Mouse (Mus musculus): ENCODE results near the gene Aacs.

DNA sequence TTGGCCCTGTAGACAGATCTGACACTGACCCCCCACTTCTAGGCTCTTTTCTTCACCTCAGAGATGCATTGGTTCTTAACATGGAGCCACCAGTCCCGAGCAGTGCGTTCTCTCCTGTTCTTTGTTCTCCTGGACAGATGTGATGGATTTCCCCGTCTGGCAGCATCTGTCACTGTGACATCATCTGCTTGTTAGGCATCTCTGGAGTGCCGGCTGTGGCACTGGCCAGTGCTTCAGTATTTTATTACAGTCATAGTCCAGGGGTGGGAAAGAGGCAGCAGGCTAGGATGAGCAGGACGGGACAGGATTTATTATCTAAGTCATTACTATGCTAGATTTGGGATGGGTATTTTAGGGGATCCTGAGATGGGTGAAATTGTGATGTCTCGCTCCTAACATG lies 87.9 kb downstream of the Aacs start:
- TF ChIP-seq CHD1 (IDR thresholded peaks at IDR 0.05; ENCODE audit: low read depth, low read length): no peak
- TF ChIP-seq CHD2 (IDR thresholded peaks at IDR 0.05; ENCODE audit: low read length): no peak
- no peak for TF ChIP-seq CTCF (IDR thresholded peaks at IDR 0.05 in 2 of 3, conservative IDR thresholded peaks at IDR 0.05 in 1 of 3; ENCODE audit: control insufficient read depth in 1 of 3, insufficient read depth in 1 of 3, low read depth in 2 of 3, low read length in 3 of 3, poor library complexity in 1 of 3, severe bottlenecking in 1 of 3)
- TF ChIP-seq POLR2A (IDR thresholded peaks at IDR 0.05; ENCODE audit: control insufficient read depth in 1 of 2, insufficient read depth in 1 of 2, low read depth in 1 of 2, low read length in 2 of 2, poor library complexity in 1 of 2): no peak
- TF ChIP-seq MAX (IDR thresholded peaks at IDR 0.05; ENCODE audit: low read length): no peak
- no peak for TF ChIP-seq USF2 (IDR thresholded peaks at IDR 0.05; ENCODE audit: borderline replicate concordance in 1 of 2, insufficient read depth in 1 of 2, low read depth in 1 of 2, low read length in 2 of 2)
- TF ChIP-seq GATA1 (IDR thresholded peaks at IDR 0.05; ENCODE audit: low read depth, low read length): no peak
- TF ChIP-seq RAD21 (IDR thresholded peaks at IDR 0.05; ENCODE audit: low read depth, low read length): no peak
- no peak for TF ChIP-seq ZMIZ1 (IDR thresholded peaks at IDR 0.05; ENCODE audit: low read depth, low read length)
- no peak for TF ChIP-seq ZC3H11A (IDR thresholded peaks at IDR 0.05; ENCODE audit: low read depth, low read length)
- TF ChIP-seq ELF1 (IDR thresholded peaks at IDR 0.05; ENCODE audit: low read depth, low read length): no peak
